Mouse (Mus musculus) retina, postnatal 7 days (tissue): Measurements from ENCODE around the gene Grin3b.
"Not testable (repeated sequence)": the region's sequence is repeated elsewhere in the genome, so short reads cannot be mapped to it uniquely, and the experiment has no call there.

Experiments used
- DNase-seq: peaks from one replicate; pipeline ENCODE4 v3.0.0-alpha.2; 2012; ENCODE audit warnings: low read depth, low spot score

Gene Grin3b

GRCm38 (mm10) chr10:79936284-79936910 is 34.1 kb upstream of the Grin3b start:
- no peak for DNase-seq

- no peak for DNase-seq
Measured at GRCm38 (mm10) chr10:79936911-79937441, 33.5 kb upstream of the Grin3b start.

DNA sequence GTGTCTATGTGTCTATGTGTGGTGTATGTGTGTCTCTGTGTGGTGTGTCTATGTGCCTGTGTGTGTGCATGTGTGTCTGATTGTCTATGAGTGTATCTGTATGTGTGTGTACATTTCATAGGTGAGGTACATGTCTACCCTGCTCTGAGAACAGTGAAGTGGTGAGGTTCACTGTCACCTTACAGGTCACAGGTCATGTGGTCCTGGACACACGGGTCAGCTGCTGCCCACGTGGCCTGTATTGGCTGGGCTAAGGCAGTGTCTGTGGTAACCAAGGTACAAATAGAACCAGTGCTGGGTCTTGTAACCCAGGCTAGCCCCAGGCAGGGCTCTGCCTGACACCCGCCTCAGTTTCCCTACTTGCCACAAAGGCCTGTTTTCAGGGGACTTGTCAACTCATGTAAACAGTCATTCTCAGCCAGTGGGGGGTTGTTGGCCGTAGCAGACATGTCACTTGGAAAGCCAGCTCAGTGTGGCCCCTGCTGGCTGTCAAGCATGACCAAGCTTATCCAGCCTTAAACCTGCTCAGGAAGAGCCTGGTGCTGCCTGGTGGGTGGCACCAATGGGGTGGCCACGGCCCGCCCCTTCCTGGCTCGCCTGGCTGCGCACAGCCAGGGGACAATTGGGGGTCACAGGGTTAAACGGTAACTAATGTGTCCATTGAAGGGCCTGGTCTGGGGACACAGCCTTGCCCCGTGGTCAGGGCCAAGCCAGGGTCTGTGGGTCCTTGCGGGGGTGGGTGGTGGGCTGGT is 32.6 kb upstream of the Grin3b start:
- no peak for DNase-seq

DNA sequence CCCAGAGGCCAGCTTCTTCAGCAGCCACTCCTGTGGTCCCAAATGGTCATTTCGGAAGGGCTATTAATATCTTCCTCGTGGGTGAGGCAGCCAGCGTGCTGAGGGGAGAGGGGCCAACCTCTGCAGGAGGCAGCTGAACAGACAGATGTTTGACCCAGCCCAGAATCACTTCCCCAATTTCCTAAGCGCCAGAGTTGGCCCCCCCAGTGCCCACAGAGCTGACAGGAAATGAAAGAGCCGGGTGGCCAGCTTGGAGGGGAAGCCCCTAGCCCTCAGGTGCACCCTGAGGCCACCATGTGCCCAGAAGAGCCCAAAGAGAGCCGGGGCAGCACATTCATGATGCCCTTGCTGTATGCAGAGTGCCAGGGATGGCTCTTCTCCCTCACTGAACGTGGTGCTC is 29.8 kb upstream of the Grin3b start:
- DNase-seq: no peak

DNA sequence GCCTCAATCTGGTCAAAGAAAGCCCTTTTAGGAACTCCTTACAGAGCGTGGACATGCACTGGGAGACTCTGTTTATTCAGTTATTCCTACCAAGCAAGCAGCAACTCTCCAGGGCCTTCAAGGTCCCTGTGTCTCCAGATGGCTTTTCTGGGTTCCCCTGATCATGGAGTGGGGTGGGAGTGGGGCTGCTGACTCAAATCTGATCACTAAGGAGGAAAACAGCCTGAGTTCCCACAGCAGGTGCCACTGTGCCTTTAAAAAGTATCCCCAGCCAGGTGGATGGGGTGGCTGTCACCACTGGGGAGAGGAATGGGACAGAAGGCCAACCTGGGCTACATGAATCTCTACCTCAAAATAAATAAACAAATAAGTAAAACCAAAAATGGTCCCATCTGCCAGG is 27.5 kb upstream of the Grin3b start:
- no peak for DNase-seq

DNA sequence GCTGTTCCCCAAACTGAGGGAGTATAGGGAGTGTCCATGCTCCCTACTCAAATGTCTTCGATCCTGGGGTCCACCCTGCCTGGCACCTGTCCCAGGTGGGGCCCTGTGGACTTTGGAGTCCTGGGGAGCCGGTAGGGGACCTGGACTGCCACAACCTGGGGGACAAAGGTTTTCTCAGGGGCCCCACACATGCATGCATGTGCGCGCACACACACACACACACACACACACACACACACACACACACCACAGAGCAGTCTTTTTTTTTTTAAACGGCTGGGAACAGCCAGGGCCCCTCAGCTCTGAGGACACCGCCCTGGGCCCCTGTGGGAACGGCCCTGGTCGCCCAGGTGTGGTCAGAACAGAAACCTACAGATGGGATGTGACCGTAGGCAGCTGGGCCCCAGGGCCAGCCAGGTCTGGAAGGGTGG is 27.0 kb upstream of the Grin3b start:
- no peak for DNase-seq

DNA sequence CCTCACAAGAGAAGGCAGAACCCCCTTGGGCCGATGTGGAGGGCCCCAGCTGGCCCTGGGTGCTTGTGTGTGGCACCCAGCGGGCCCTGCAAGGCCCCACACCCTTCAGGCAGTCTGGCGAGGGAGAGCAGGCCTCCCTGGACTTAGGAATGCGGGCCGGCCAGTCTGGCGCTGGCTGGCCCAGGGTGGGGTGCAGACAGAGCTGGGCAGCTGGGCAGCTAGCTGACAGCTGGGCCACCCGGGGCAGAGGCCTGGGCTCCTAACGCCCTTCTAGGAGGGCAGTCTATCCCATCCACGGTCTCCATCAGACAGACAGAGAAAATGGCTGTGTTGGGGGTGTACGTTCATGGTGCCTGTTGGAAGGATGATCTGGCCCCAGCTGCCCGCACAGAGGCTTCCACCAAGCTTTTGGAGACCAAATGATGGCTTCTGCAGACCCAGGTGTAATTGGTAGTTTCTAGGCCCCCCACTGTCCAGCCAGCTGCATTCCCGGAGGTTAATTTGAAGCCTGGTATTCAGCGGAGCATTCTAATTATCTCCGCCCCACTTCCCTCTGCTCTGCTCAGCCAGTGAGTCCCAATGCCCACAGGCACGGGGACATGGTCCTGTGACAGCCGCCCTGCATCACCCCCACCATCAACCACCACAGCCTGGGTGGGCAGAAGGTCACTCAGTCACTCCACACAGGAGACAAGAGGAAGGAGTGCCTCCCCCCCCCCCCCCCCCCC is 24.8 kb upstream of the Grin3b start:
- no peak for DNase-seq

DNA sequence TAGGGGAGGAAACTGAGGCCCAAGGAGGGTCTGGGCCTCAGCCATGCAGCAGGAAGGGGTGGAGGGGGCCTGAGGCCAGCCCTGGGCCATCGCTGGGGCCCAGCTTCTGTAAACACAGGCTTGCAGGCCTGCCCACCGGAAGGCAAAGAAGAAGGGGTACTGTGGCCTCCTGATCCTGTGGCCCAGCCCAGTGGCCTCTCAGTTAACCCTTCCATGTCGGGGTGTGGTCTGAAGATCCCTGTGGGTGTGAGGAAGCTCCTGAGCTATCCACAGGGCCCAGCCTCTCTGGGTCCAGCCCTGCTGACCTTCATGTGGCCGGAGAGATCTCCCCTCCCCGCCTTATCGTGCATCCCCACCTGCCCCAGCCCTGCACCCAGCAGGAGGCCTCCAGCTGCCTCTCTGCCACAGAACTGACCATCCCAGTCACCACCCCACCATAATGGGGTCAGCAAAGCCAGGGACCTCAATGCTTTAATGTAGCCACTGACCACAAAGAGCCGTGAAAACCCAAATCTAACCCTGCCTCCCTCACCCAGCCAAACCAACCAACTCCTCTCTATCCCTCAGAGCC is 23.7 kb upstream of the Grin3b start:
- DNase-seq: no peak

- DNase-seq: no peak
Measured at GRCm38 (mm10) chr10:79947502-79947901, 23.0 kb upstream of the Grin3b start.

DNA sequence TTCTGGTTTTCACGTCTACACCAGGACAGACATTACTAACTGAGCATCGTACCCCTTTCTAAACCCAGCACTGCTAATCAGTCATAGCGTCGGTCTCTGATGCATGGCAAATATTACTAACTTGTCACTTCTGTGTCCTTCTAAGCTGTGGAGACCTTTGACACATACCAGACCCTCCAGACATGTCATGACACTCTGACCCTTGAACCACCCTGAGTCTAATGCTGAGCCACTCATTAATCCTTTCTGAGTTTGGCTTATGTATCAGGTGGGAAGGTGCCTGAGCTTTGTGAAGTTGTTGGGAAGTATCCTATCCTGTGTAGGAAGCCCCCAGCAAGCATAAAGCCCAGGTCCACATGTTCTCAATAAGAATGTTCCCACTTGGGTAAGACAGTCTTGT is 20.6 kb upstream of the Grin3b start:
- no peak for DNase-seq

GRCm38 (mm10) chr10:79950661-79951060 is 19.9 kb upstream of the Grin3b start:
- no peak for DNase-seq

DNA sequence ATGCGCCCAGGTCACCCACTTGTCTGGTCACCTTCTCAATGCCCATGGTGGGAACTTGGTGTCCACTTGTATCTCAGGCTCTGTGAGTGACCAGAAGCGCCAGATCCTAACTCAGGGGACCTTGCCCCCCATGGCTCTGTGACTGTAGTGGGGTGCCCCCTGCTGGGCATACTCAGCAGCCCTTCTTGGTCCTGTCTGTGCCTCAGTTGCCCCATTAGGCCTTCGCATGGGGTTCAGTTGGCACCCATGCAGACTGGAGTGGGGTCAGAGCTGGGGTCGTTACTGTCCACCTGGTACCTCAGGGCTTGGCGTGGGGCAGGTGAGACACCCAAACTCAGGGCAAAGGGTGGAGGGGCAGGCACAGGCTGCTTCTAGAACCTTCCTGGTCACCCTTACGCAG is 16.6 kb upstream of the Grin3b start:
- no peak for DNase-seq

DNA sequence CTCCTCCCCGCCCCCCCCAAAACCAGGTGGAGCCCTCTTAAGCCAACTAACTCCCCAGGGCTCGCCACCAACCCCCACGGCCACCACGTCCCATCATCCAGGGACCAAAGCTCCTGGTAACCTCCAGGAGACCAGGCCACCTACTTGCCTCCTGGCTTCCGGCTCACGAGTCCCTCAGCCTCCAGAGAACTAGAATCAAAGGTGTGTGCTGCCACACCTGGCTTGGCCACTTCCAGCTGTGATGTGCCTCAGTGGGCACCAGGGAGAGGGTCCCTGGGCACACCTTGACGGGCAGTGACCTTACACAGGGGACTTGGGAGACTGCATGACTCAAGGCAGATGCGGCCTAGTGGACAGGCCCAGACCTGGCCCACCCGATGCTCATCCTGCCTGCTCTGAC is 14.8 kb upstream of the Grin3b start:
- DNase-seq: no peak

DNA sequence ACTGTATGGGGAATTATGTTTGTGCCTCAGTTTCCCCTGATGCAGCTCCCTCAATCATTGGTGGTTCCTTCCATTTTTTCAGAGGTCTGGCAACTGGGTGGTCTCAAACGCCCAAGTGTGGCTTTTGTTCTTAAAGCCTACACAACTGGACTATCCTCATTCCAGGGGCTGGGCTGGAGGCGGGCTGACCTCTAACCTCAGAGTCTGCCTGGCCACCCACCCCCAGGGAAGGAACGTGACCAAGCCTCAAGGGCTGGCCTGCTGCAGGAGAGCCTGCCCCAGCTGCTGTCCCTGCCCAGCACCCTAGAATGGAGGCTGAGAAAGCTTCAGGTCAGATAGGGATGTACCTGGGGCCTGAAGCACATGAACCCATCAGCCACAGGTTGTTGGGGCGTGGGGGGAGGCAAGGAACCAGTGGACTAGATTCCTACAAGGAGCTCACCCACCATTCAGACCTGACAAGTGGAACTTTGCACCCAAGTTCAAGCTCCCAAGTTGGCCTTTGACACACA is 13.8 kb upstream of the Grin3b start:
- no peak for DNase-seq

DNA sequence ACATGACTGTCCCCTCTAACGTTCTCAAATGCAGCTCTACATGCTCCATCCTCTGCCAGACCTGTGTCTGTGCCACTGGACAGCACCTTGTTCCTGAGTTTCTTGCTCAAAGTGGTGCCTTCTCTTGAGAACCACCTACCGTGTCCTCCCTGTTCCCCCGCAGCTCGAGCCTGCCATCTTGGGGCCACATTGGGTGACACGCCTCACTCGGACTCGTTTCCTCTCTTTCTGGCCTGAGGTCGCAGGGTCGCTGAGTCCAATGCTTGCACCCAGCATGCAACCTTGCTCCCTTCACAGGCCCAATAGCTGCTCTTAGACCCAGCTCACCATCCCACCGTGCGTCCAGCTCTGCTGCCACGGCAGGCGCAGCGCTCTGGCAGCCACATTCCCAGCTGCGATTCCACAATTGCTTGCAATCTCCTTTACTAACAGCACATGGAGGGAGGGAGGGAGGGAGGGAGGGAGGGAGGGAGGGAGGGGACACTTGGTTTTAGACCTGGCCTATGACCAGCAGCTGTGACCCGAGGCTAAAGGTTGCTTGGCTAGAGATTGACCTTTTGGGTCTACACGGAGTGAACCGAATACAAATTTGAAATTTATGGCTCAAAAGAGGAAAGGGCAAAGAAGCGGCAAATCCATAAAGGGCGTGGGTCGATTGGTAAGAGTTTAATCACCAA is 12.2 kb upstream of the Grin3b start:
- peak; percentile 68 for DNase-seq

DNA sequence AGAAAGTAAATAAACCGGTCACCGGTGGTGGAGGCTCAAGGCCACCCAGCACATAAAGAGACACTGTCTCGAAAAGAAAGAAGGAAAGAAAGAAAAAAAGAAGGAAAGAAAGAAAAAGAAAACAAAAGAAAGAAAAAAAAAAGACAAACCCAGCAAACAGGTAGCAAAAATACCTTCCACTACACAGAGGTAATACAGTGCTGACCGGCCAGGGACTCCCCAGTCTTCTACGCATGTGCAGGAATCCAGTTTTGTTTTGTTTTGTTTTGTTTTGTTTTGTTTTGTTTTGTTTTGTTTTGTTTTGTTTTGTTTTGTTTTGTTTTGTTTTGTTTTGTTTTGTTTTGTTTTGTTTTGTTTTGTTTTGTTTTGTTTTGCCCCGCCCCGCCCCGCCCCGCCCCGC is 11.1 kb upstream of the Grin3b start:
- DNase-seq: not testable (repeated sequence)

DNA sequence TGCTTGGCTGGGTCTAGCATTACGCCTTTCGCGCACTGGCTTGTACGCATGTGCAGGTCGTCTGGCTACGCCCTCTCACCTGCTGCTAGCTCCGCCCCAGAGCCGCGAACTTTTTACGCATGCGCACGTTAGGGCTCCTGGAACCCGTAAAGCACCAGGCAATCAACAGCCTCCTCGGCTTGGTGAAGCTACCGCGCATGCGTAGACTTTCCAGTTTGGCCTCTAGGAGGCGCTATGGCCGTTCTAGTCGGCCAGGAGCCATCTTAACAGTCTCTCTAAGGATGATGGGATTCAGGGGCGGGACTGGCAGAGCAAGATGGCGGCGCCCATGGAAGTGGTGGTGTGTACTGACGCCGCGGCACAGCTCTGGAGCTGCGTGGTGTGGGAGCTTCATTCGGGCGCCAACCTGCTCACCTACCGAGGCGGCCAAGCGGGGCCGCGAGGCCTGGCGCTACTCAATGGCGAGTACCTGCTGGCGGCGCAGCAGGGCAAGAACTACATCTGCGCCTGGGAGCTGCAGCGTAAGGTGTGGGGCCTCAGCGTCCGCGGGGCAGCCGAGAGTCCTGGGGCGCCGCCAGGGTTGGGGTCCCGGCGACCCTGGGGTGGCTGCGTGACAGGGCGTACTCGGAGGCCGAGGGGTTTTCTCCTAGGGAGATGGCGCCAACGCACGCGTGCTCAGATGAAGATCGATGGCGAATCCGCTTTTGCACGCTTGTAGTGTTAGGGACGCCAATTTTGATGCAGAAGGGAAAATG is 10.5 kb upstream of the Grin3b start, which contains the start of gene Wdr18:
Gene Wdr18, plus strand, starts transcription at position 306 of the 755 bp plus-strand sequence.
- DNase-seq: peak; percentile 100

- DNase-seq: no peak
Measured at GRCm38 (mm10) chr10:79960671-79961294, 9.7 kb upstream of the Grin3b start.

- DNase-seq: no peak
Measured at GRCm38 (mm10) chr10:79964727-79965126, 5.8 kb upstream of the Grin3b start.

DNA sequence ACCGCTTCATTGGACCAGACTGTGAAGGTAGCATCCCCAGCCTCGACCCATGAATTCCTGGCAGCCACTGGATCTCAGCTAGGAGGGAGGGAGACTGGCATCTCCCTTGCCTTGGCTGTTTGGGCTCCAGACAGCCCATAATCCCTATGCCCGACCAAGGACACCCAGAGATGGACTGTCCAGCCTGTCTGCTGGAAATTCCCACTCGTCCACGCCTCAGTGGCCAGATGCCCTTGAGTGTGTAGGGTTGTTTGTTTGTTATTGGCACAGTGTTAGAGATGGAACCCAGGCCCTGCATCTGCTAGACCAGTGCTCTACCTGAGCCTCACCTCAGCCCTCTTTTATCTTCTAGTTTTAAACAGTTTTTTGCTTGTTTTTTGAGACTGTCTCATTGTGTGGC is 5.2 kb upstream of the Grin3b start:
- DNase-seq: no peak
